Mouse (Mus musculus) hindbrain, embryonic 12.5 days (tissue): ENCODE data around the gene Rsph3a. TPM values are rescaled to one million over a fixed set of nuclear protein-coding genes. Genes with fewer than 3 reads are reported as not detected.
"Not testable (repeated sequence)": the region's sequence is repeated elsewhere in the genome, so short reads cannot be mapped to it uniquely, and the experiment has no call there.

Experiments
- ATAC-seq: fragments of 200-750 bp; cut with Nextera tagmentation; 2 replicates; pipeline ENCODE4 v1.8.0; 2017; ENCODE audit warnings: moderate TSS enrichment; ENCODE audit not compliant: low FRiP score
- H3K27ac ChIP-seq: fragments of 300-500 bp; sonication (generic); 2 replicates; pipeline ENCODE4 v1.5.1; 2016; ENCODE audit warnings: mild to moderate bottlenecking
- H3K27me3 ChIP-seq: fragments of 300-500 bp; sonication (generic); 2 replicates; pipeline ENCODE4 v1.6.1; 2016; ENCODE audit warnings: mild to moderate bottlenecking
- H3K36me3 ChIP-seq: fragments of 300-500 bp; sonication (generic); 2 replicates; pipeline ENCODE4 v1.6.1; 2016; ENCODE audit warnings: mild to moderate bottlenecking
- H3K4me1 ChIP-seq: fragments of 300-500 bp; sonication (generic); 2 replicates; pipeline ENCODE4 v1.6.1; 2016
- H3K4me2 ChIP-seq: fragments of 300-500 bp; sonication (generic); replicated peaks from 2 replicates; pipeline ENCODE4 v1.6.1; 2016; ENCODE audit warnings: mild to moderate bottlenecking
- H3K4me3 ChIP-seq: fragments of 300-500 bp; sonication (generic); 2 replicates; pipeline ENCODE4 v1.5.1; 2016; ENCODE audit warnings: mild to moderate bottlenecking
- H3K9ac ChIP-seq: fragments of 300-500 bp; sonication (generic); 2 replicates; pipeline ENCODE4 v1.6.1; 2016; ENCODE audit warnings: mild to moderate bottlenecking, moderate library complexity
- H3K9me3 ChIP-seq: fragments of 300-500 bp; sonication (generic); replicated peaks from 2 replicates; pipeline ENCODE4 v1.6.1; 2016; ENCODE audit warnings: mild to moderate bottlenecking
- WGBS: fragments of 180-500 bp; shearing (Covaris S2); methylation state at CpG from one replicate; pipeline ENCODE4 v1.1.7; 2016; 5-methylcytosine and 5-hydroxymethylcytosine counted together
- polyA plus RNA-seq: library from polyadenylated mRNA; unstranded; fragments of >200 nt; fragmentation: Nextera tagmentation; extraction: Ambion mirVana; gene quantifications from 2 replicates; pipeline ENCODE4 v1.2.1, GENCODE M21; 2016

Rsph3a gene
- polyA plus RNA-seq, 1 experiment from 2014 or later, result 77.0 TPM

GRCm38 (mm10) chr17:7939640-7940039 is 5.8 kb upstream of the Rsph3a start:
- WGBS, result 68% methylated on average over 8 of the region's 8 CpGs
- Histone ChIP-seq H3K9ac (no peak overlapping the region), H3K4me2 (no peak overlapping the region), H3K4me1 (peaks cover under 1% of the 10 kb centered on the region; the same call in 1 of the 2 replicates), H3K27ac (no peak overlapping the region), H3K36me3 (no peaks in the 10 kb centered on the region), H3K27me3 (no peaks in the 10 kb centered on the region), H3K4me3 (no peak overlapping the region), H3K9me3 (no peaks in the 10 kb centered on the region)
- ATAC-seq, result no peak

- peak; percentile 65 for ATAC-seq
- under 1% methylated on average over 15 of the region's 27 CpGs for WGBS
- H3K27me3 ChIP-seq, result not testable (repeated sequence)
Observed at GRCm38 (mm10) chr17:7946053-7946627, 726 bp downstream of the Rsph3a start.

GRCm38 (mm10) chr17:7951333-7951732 is 5.9 kb downstream of the Rsph3a start:
- H3K9me3 ChIP-seq, H3K27ac ChIP-seq, H3K27me3 ChIP-seq, H3K4me2 ChIP-seq, H3K36me3 ChIP-seq, ATAC-seq, H3K4me3 ChIP-seq, H3K4me1 ChIP-seq, H3K9ac ChIP-seq: not testable (repeated sequence)
- WGBS, result no CpG with 5 or more reads among the region's 4 CpGs

More at GRCm38 (mm10) chr17:7946053-7946627, 726 bp downstream of the Rsph3a start:
- Histone ChIP-seq H3K4me2 (peak overlapping the region; percentile 57), H3K4me3 (peak overlapping the region; percentile 55), H3K9ac (peak overlapping the region; percentile 74), H3K27ac (0 out of 2 replicates have a peak overlapping the region, but pooled peaks have one; percentile 30)
- not testable (repeated sequence) for H3K9me3 ChIP-seq, H3K36me3 ChIP-seq, H3K4me1 ChIP-seq

GRCm38 (mm10) chr17:7957242-7957641 is 11.8 kb downstream of the Rsph3a start:
- H3K27me3 ChIP-seq, ATAC-seq, H3K36me3 ChIP-seq, H3K9ac ChIP-seq, H3K4me1 ChIP-seq, H3K27ac ChIP-seq, H3K4me2 ChIP-seq, H3K9me3 ChIP-seq, H3K4me3 ChIP-seq: not testable (repeated sequence)
- 95% methylated on average over 9 of the region's 9 CpGs for WGBS

- H3K4me3 ChIP-seq, H3K4me2 ChIP-seq, ATAC-seq, H3K9ac ChIP-seq, H3K9me3 ChIP-seq, H3K27ac ChIP-seq, H3K4me1 ChIP-seq, H3K36me3 ChIP-seq, H3K27me3 ChIP-seq: not testable (repeated sequence)
- WGBS, result 89% methylated on average over 4 of the region's 4 CpGs
Observed at GRCm38 (mm10) chr17:7963333-7963732, 17.9 kb downstream of the Rsph3a start.

GRCm38 (mm10) chr17:7964398-7964797 is 19.0 kb downstream of the Rsph3a start:
- ATAC-seq, result not testable (repeated sequence)

GRCm38 (mm10) chr17:7968490-7968889 is 23.1 kb downstream of the Rsph3a start:
- not testable (repeated sequence) for ATAC-seq, H3K4me1 ChIP-seq, H3K27me3 ChIP-seq, H3K27ac ChIP-seq, H3K9ac ChIP-seq, H3K4me2 ChIP-seq, H3K4me3 ChIP-seq, H3K36me3 ChIP-seq, H3K9me3 ChIP-seq
- 90% methylated on average over 3 of the region's 5 CpGs for WGBS

More at GRCm38 (mm10) chr17:7964398-7964797, 19.0 kb downstream of the Rsph3a start:
- 87% methylated on average over 2 of the region's 2 CpGs for WGBS
- not testable (repeated sequence) for H3K4me3 ChIP-seq, H3K4me2 ChIP-seq, H3K36me3 ChIP-seq, H3K9ac ChIP-seq, H3K9me3 ChIP-seq, H3K27me3 ChIP-seq, H3K27ac ChIP-seq, H3K4me1 ChIP-seq

GRCm38 (mm10) chr17:7969782-7970181 is 24.4 kb downstream of the Rsph3a start:
- ATAC-seq, H3K4me3 ChIP-seq, H3K27ac ChIP-seq, H3K9ac ChIP-seq, H3K36me3 ChIP-seq, H3K4me2 ChIP-seq, H3K27me3 ChIP-seq, H3K9me3 ChIP-seq, H3K4me1 ChIP-seq: not testable (repeated sequence)
- 79% methylated on average over 2 of the region's 6 CpGs for WGBS

GRCm38 (mm10) chr17:7983484-7983883 is 38.1 kb downstream of the Rsph3a start:
- ATAC-seq, result not testable (repeated sequence)

GRCm38 (mm10) chr17:7985597-7985996 is 40.2 kb downstream of the Rsph3a start:
- WGBS, result 43% methylated on average over 3 of the region's 4 CpGs
- not testable (repeated sequence) for H3K27ac ChIP-seq, H3K36me3 ChIP-seq, H3K4me1 ChIP-seq, H3K4me2 ChIP-seq, H3K9me3 ChIP-seq, H3K27me3 ChIP-seq, H3K4me3 ChIP-seq, ATAC-seq, H3K9ac ChIP-seq

More at GRCm38 (mm10) chr17:7983484-7983883, 38.1 kb downstream of the Rsph3a start:
- not testable (repeated sequence) for H3K36me3 ChIP-seq, H3K27me3 ChIP-seq, H3K27ac ChIP-seq, H3K9ac ChIP-seq, H3K4me1 ChIP-seq, H3K9me3 ChIP-seq, H3K4me2 ChIP-seq, H3K4me3 ChIP-seq
- 88% methylated on average over 1 of the region's 2 CpGs for WGBS

- H3K9me3 ChIP-seq, H3K4me2 ChIP-seq, H3K36me3 ChIP-seq, H3K4me1 ChIP-seq, H3K27ac ChIP-seq, H3K9ac ChIP-seq, H3K4me3 ChIP-seq, ATAC-seq, H3K27me3 ChIP-seq: not testable (repeated sequence)
- WGBS, result 72% methylated on average over 7 of the region's 7 CpGs
Observed at GRCm38 (mm10) chr17:7987038-7987437, 41.6 kb downstream of the Rsph3a start.

- not testable (repeated sequence) for H3K9ac ChIP-seq, H3K4me2 ChIP-seq, H3K4me3 ChIP-seq, H3K4me1 ChIP-seq, H3K27me3 ChIP-seq, H3K36me3 ChIP-seq, H3K27ac ChIP-seq, H3K9me3 ChIP-seq, ATAC-seq
- WGBS, result 82% methylated on average over 10 of the region's 10 CpGs
Observed at GRCm38 (mm10) chr17:8003248-8003647, 57.8 kb downstream of the Rsph3a start.

- not testable (repeated sequence) for H3K9me3 ChIP-seq, H3K27me3 ChIP-seq, H3K27ac ChIP-seq, H3K36me3 ChIP-seq, H3K4me2 ChIP-seq, H3K9ac ChIP-seq, ATAC-seq, H3K4me1 ChIP-seq, H3K4me3 ChIP-seq
- 100% methylated on average over 1 of the region's 6 CpGs for WGBS
Observed at GRCm38 (mm10) chr17:8006771-8007170, 61.4 kb downstream of the Rsph3a start.
